Mouse (Mus musculus): ENCODE data around the gene Acap2. TPM values are rescaled to one million over a fixed set of nuclear protein-coding genes. Genes with fewer than 3 reads are reported as not detected.

Gene Acap2
- total and polyA plus RNA-seq, 3 experiments = 31.5 to 47.4 (median 36.9) TPM

- H3K4me2 ChIP-seq (ENCODE audit: insufficient read depth, low read depth, poor library complexity, severe bottlenecking) = no peak overlapping the region
- in situ Hi-C loops (cut with MboI; ENCODE audit: low pct_ligation_motif_present, low pct_unique_long_range_greater_than_20kb, low sequenced_read_pairs) = no loop called here
- no peak for TF ChIP-seq MXI1 (IDR thresholded peaks at IDR 0.05; ENCODE audit: low read depth, low read length)
- TF ChIP-seq GABPA (IDR thresholded peaks at IDR 0.05; ENCODE audit: insufficient replicate concordance, low read depth, low read length) = no peak
- no peak for TF ChIP-seq CTCF (conservative IDR thresholded peaks at IDR 0.05 in 1 of 2, IDR thresholded peaks at IDR 0.05 in 1 of 2; ENCODE audit: low read depth in 2 of 2, low read length in 2 of 2)
- TF ChIP-seq ZKSCAN1 (IDR thresholded peaks at IDR 0.05; ENCODE audit: borderline replicate concordance, low read depth, low read length) = no peak
- TF ChIP-seq JUND (conservative IDR thresholded peaks at IDR 0.05; ENCODE audit: low read depth, low read length) = no peak
- no peak for TF ChIP-seq MAFK (IDR thresholded peaks at IDR 0.05; ENCODE audit: insufficient replicate concordance, low read length)
- TF ChIP-seq CHD2 (IDR thresholded peaks at IDR 0.05; ENCODE audit: low read length) = no peak
- TF ChIP-seq ETS1 (conservative IDR thresholded peaks at IDR 0.05; ENCODE audit: low read depth, low read length) = no peak
- no peak for TF ChIP-seq RAD21 (IDR thresholded peaks at IDR 0.05; ENCODE audit: low read depth, low read length)
- no peak for TF ChIP-seq ZMIZ1 (IDR thresholded peaks at IDR 0.05; ENCODE audit: low read depth, low read length)
- TF ChIP-seq RCOR1 (conservative IDR thresholded peaks at IDR 0.05; ENCODE audit: low read depth, low read length) = no peak
- TF ChIP-seq BHLHE40 (IDR thresholded peaks at IDR 0.05; ENCODE audit: low read depth, low read length) = no peak
- TF ChIP-seq MAX (IDR thresholded peaks at IDR 0.05; ENCODE audit: low read length) = no peak
- no peak for TF ChIP-seq E2F4 (IDR thresholded peaks at IDR 0.05; ENCODE audit: insufficient replicate concordance, low read depth, low read length)
- H3K4me3 ChIP-seq (replicated peaks in 1 of 3; ENCODE audit: low read depth in 2 of 3, low read length in 2 of 3, poor library complexity in 1 of 3) = no peak overlapping the region
- no peak for DNase-seq (ENCODE audit: extremely low read depth)
- dilution Hi-C loops (cut with MboI; ENCODE audit: extremely low pct_ligation_motif_present, extremely low pct_unique_long_range_greater_than_20kb, low sequenced_read_pairs) = no loop called here
- peaks cover 49% of the 10 kb centered on the region for H3K79me2 ChIP-seq (replicated peaks; ENCODE audit: control insufficient read depth, extremely low read depth, insufficient read depth, poor library complexity, severe bottlenecking)
- no peaks in the 10 kb centered on the region for H3K9me3 ChIP-seq (replicated peaks; ENCODE audit: low read length)
- no peaks in the 10 kb centered on the region for H3K27me3 ChIP-seq (replicated peaks)
- H3K9ac ChIP-seq (ENCODE audit: insufficient read depth, low read depth) = no peak overlapping the region
- H3K27ac ChIP-seq (ENCODE audit: insufficient read depth, low read depth) = no peak overlapping the region
- H3K36me3 ChIP-seq (replicated peaks in 1 of 2; ENCODE audit: control insufficient read depth in 1 of 2, insufficient read depth in 1 of 2, low read length in 1 of 2) = peaks cover 0 to 25% of the 10 kb centered on the region in 2 experiments
- peaks cover 18 to 86% of the 10 kb centered on the region in 2 experiments for H3K4me1 ChIP-seq (ENCODE audit: control insufficient read depth in 1 of 2, insufficient read depth in 2 of 2)
Observed at GRCm38 (mm10) chr16:31187192-31187591, 13.9 kb downstream of the Acap2 start.

GRCm38 (mm10) chr16:31185757-31186156 lies 15.3 kb downstream of the Acap2 start:
- H3K4me2 ChIP-seq (ENCODE audit: insufficient read depth, low read depth, poor library complexity, severe bottlenecking) = no peak overlapping the region
- H3K36me3 ChIP-seq (replicated peaks in 1 of 2; ENCODE audit: control insufficient read depth in 1 of 2, insufficient read depth in 1 of 2, low read length in 1 of 2) = peaks cover 0 to 31% of the 10 kb centered on the region in 2 experiments
- dilution Hi-C loops (cut with MboI; ENCODE audit: extremely low pct_ligation_motif_present, extremely low pct_unique_long_range_greater_than_20kb, low sequenced_read_pairs) (no loop called here), in situ Hi-C loops (cut with MboI; ENCODE audit: low pct_ligation_motif_present, low pct_unique_long_range_greater_than_20kb, low sequenced_read_pairs) (no loop called here)
- no peaks in the 10 kb centered on the region for H3K27me3 ChIP-seq (replicated peaks)
- H3K4me3 ChIP-seq (replicated peaks in 1 of 3; ENCODE audit: low read depth in 2 of 3, low read length in 2 of 3, poor library complexity in 1 of 3) = no peak overlapping the region
- no peak for DNase-seq (ENCODE audit: extremely low read depth)
- H3K27ac ChIP-seq (ENCODE audit: insufficient read depth, low read depth) = no peak overlapping the region
- peaks cover 48% of the 10 kb centered on the region for H3K79me2 ChIP-seq (replicated peaks; ENCODE audit: control insufficient read depth, extremely low read depth, insufficient read depth, poor library complexity, severe bottlenecking)
- TF ChIP-seq UBTF (IDR thresholded peaks at IDR 0.05; ENCODE audit: low read depth, low read length) = no peak
- no peak for TF ChIP-seq MXI1 (IDR thresholded peaks at IDR 0.05; ENCODE audit: low read depth, low read length)
- TF ChIP-seq MAZ (IDR thresholded peaks at IDR 0.05; ENCODE audit: low read depth, low read length) = no peak
- no peak for TF ChIP-seq E2F4 (IDR thresholded peaks at IDR 0.05; ENCODE audit: insufficient replicate concordance, low read depth, low read length)
- TF ChIP-seq RAD21 (IDR thresholded peaks at IDR 0.05; ENCODE audit: low read depth, low read length) = no peak
- TF ChIP-seq KAT2A (IDR thresholded peaks at IDR 0.05; ENCODE audit: insufficient replicate concordance, low read length) = no peak
- TF ChIP-seq HCFC1 (IDR thresholded peaks at IDR 0.05; ENCODE audit: low read depth, low read length) = no peak
- no peak for TF ChIP-seq SIN3A (IDR thresholded peaks at IDR 0.05; ENCODE audit: low read length)
- no peak for TF ChIP-seq ETS1 (conservative IDR thresholded peaks at IDR 0.05; ENCODE audit: low read depth, low read length)
- no peak for TF ChIP-seq RCOR1 (conservative IDR thresholded peaks at IDR 0.05; ENCODE audit: low read depth, low read length)
- TF ChIP-seq EP300 (IDR thresholded peaks at IDR 0.05; ENCODE audit: low read length) = no peak
- TF ChIP-seq TCF12 (IDR thresholded peaks at IDR 0.05; ENCODE audit: low read depth, low read length) = no peak
- TF ChIP-seq JUND (conservative IDR thresholded peaks at IDR 0.05; ENCODE audit: low read depth, low read length) = no peak
- TF ChIP-seq USF1 (IDR thresholded peaks at IDR 0.05; ENCODE audit: low read depth, low read length) = no peak
- no peak for TF ChIP-seq ZMIZ1 (IDR thresholded peaks at IDR 0.05; ENCODE audit: low read depth, low read length)
- no peak for TF ChIP-seq MEF2A (IDR thresholded peaks at IDR 0.05; ENCODE audit: borderline replicate concordance, low read depth, low read length)
- no peak for TF ChIP-seq ZNF384 (IDR thresholded peaks at IDR 0.05; ENCODE audit: low read depth, low read length)
- no peak for TF ChIP-seq POLR2A (IDR thresholded peaks at IDR 0.05; ENCODE audit: low read depth, low read length)
- TF ChIP-seq NRF1 (IDR thresholded peaks at IDR 0.05; ENCODE audit: low read depth, low read length) = no peak
- no peak for TF ChIP-seq PAX5 (IDR thresholded peaks at IDR 0.05; ENCODE audit: low read length)
- H3K9me3 ChIP-seq (replicated peaks; ENCODE audit: low read length) = no peaks in the 10 kb centered on the region
- H3K4me1 ChIP-seq (ENCODE audit: control insufficient read depth in 1 of 2, insufficient read depth in 2 of 2) = peaks cover 14 to 76% of the 10 kb centered on the region in 2 experiments
- no peak overlapping the region for H3K9ac ChIP-seq (ENCODE audit: insufficient read depth, low read depth)

Data from CH12.LX (cell line).